Mouse (Mus musculus) limb, embryonic 10.5 days (tissue): ENCODE measurements at regions not wholly inside any gene's neighbourhood (a gene's known extent, or its start where the extent isn't known, plus 50 kb on each side); places are given as distances from the start of the nearest gene placed in this dataset.

Source experiments
- DNase-seq: peaks from one replicate; pipeline ENCODE4 v3.0.0-alpha.2; 2017; ENCODE audit warnings: low spot score
- H3K27ac ChIP-seq: fragments of 300-500 bp; sonication (generic); 2 replicates; pipeline ENCODE4 v1.5.1; 2016; ENCODE audit warnings: mild to moderate bottlenecking
- H3K27me3 ChIP-seq: fragments of 300-500 bp; sonication (generic); 2 replicates; pipeline ENCODE4 v1.6.1; 2016; ENCODE audit warnings: low read depth, mild to moderate bottlenecking; ENCODE audit not compliant: poor library complexity, severe bottlenecking
- H3K36me3 ChIP-seq: fragments of 300-500 bp; sonication (generic); 2 replicates; pipeline ENCODE4 v1.6.1; 2016; ENCODE audit warnings: mild to moderate bottlenecking, moderate library complexity
- H3K4me1 ChIP-seq: fragments of 300-500 bp; sonication (generic); 2 replicates; pipeline ENCODE4 v1.6.1; 2016
- H3K4me3 ChIP-seq: fragments of 300-500 bp; sonication (generic); 2 replicates; pipeline ENCODE4 v1.5.1; 2016; ENCODE audit warnings: mild to moderate bottlenecking, moderate library complexity
- H3K9me3 ChIP-seq: fragments of 300-500 bp; sonication (generic); replicated peaks from 2 replicates; pipeline ENCODE4 v1.6.1; 2016; ENCODE audit warnings: mild to moderate bottlenecking
- WGBS: fragments of 180-500 bp; shearing (Covaris S2); methylation state at CpG from one replicate; pipeline ENCODE4 v1.1.7; 2016; 5-methylcytosine and 5-hydroxymethylcytosine counted together

- Histone ChIP-seq H3K27me3 (no peaks in the 10 kb centered on the region), H3K4me1 (no peaks in the 10 kb centered on the region), H3K36me3 (no peaks in the 10 kb centered on the region), H3K9me3 (no peaks in the 10 kb centered on the region), H3K4me3 (no peak overlapping the region), H3K27ac (no peak overlapping the region)
- DNase-seq = no peak
- 91% methylated on average over 1 of the region's 1 CpGs for WGBS
These were observed 160.1 kb upstream of the Mmadhc start for GRCm38 (mm10) chr2:50456654-50457053.

GRCm38 (mm10) chr2:50448117-50448516 is 151.5 kb upstream of the Mmadhc start:
- no peak for DNase-seq
- Histone ChIP-seq H3K27ac (no peak overlapping the region), H3K36me3 (no peaks in the 10 kb centered on the region), H3K4me1 (0 out of 2 replicates have a peak, but pooled peaks cover 3% of the 10 kb centered on the region), H3K27me3 (no peaks in the 10 kb centered on the region), H3K4me3 (no peak overlapping the region), H3K9me3 (no peaks in the 10 kb centered on the region)

GRCm38 (mm10) chr2:50445963-50446485 is 149.4 kb upstream of the Mmadhc start:
- no peaks in the 10 kb centered on the region for H3K36me3 ChIP-seq
- H3K27me3 ChIP-seq = no peaks in the 10 kb centered on the region
- no peak overlapping the region for H3K27ac ChIP-seq
- 82% methylated on average over 2 of the region's 2 CpGs for WGBS
- 0 out of 2 replicates have a peak, but pooled peaks cover 3% of the 10 kb centered on the region for H3K4me1 ChIP-seq
- DNase-seq = no peak
- H3K4me3 ChIP-seq = no peak overlapping the region
- no peaks in the 10 kb centered on the region for H3K9me3 ChIP-seq

GRCm38 (mm10) chr2:50440333-50440732 is 143.7 kb upstream of the Mmadhc start:
- H3K27me3 ChIP-seq = no peaks in the 10 kb centered on the region
- 0 out of 2 replicates have a peak, but pooled peaks cover 3% of the 10 kb centered on the region for H3K4me1 ChIP-seq
- no peak overlapping the region for H3K27ac ChIP-seq
- no peak overlapping the region for H3K4me3 ChIP-seq
- no peaks in the 10 kb centered on the region for H3K9me3 ChIP-seq
- no peak for DNase-seq
- no peaks in the 10 kb centered on the region for H3K36me3 ChIP-seq

- no peak for DNase-seq
- H3K9me3 ChIP-seq = no peaks in the 10 kb centered on the region
- no peaks in the 10 kb centered on the region for H3K27me3 ChIP-seq
- 93% methylated on average over 4 of the region's 4 CpGs for WGBS
- no peak overlapping the region for H3K4me3 ChIP-seq
- H3K27ac ChIP-seq = no peak overlapping the region
- no peaks in the 10 kb centered on the region for H3K36me3 ChIP-seq
- no peaks in the 10 kb centered on the region for H3K4me1 ChIP-seq
These were observed 136.6 kb upstream of the Mmadhc start for GRCm38 (mm10) chr2:50433166-50433565.

GRCm38 (mm10) chr2:50425151-50425550 is 128.6 kb upstream of the Mmadhc start:
- Histone ChIP-seq H3K4me3 (no peak overlapping the region), H3K4me1 (peaks cover 15% of the 10 kb centered on the region; the same call in 1 of the 2 replicates), H3K9me3 (no peaks in the 10 kb centered on the region), H3K27me3 (no peaks in the 10 kb centered on the region), H3K36me3 (no peaks in the 10 kb centered on the region), H3K27ac (no peak overlapping the region)
- DNase-seq = no peak
- 91% methylated on average over 3 of the region's 3 CpGs for WGBS

GRCm38 (mm10) chr2:50419648-50420047 is 123.0 kb upstream of the Mmadhc start:
- no peak overlapping the region for H3K4me3 ChIP-seq
- WGBS = 41% methylated on average over 3 of the region's 3 CpGs
- no peaks in the 10 kb centered on the region for H3K36me3 ChIP-seq
- H3K4me1 ChIP-seq = peaks cover 8% of the 10 kb centered on the region; the same call in 1 of the 2 replicates
- H3K27me3 ChIP-seq = no peaks in the 10 kb centered on the region
- no peak for DNase-seq
- no peaks in the 10 kb centered on the region for H3K9me3 ChIP-seq
- H3K27ac ChIP-seq = no peak overlapping the region

- WGBS = 91% methylated on average over 5 of the region's 5 CpGs
- no peak overlapping the region for H3K27ac ChIP-seq
- no peaks in the 10 kb centered on the region for H3K36me3 ChIP-seq
- H3K27me3 ChIP-seq = no peaks in the 10 kb centered on the region
- H3K4me1 ChIP-seq = peaks cover 5% of the 10 kb centered on the region; the same call in 1 of the 2 replicates
- H3K4me3 ChIP-seq = no peak overlapping the region
- no peaks in the 10 kb centered on the region for H3K9me3 ChIP-seq
- DNase-seq = no peak
These were observed 121.0 kb upstream of the Mmadhc start for GRCm38 (mm10) chr2:50417643-50418042.

GRCm38 (mm10) chr2:50417135-50417534 is 120.5 kb upstream of the Mmadhc start:
- Histone ChIP-seq H3K27me3 (no peaks in the 10 kb centered on the region), H3K27ac (no peak overlapping the region), H3K36me3 (no peaks in the 10 kb centered on the region), H3K4me3 (no peak overlapping the region), H3K9me3 (no peaks in the 10 kb centered on the region), H3K4me1 (peaks cover 5% of the 10 kb centered on the region; the same call in 1 of the 2 replicates)
- 88% methylated on average over 5 of the region's 5 CpGs for WGBS
- no peak for DNase-seq

GRCm38 (mm10) chr2:50416056-50416455 is 119.5 kb upstream of the Mmadhc start:
- Histone ChIP-seq H3K4me3 (no peak overlapping the region), H3K4me1 (peaks cover 5% of the 10 kb centered on the region; the same call in 1 of the 2 replicates), H3K36me3 (no peaks in the 10 kb centered on the region), H3K27ac (no peak overlapping the region), H3K9me3 (no peaks in the 10 kb centered on the region), H3K27me3 (no peaks in the 10 kb centered on the region)
- 95% methylated on average over 2 of the region's 2 CpGs for WGBS
- no peak for DNase-seq

- WGBS = 76% methylated on average over 4 of the region's 4 CpGs
- Histone ChIP-seq H3K27ac (no peak overlapping the region), H3K9me3 (no peaks in the 10 kb centered on the region)
These were observed 109.3 kb upstream of the Mmadhc start for GRCm38 (mm10) chr2:50405932-50406331.

GRCm38 (mm10) chr2:50403106-50403505 is 106.5 kb upstream of the Mmadhc start:
- H3K9me3 ChIP-seq = no peaks in the 10 kb centered on the region
- H3K27ac ChIP-seq = no peak overlapping the region
- 92% methylated on average over 6 of the region's 6 CpGs for WGBS
- H3K27me3 ChIP-seq = no peaks in the 10 kb centered on the region
- DNase-seq = no peak
- no peak overlapping the region for H3K4me3 ChIP-seq
- no peaks in the 10 kb centered on the region for H3K4me1 ChIP-seq
- H3K36me3 ChIP-seq = no peaks in the 10 kb centered on the region

More at GRCm38 (mm10) chr2:50405932-50406331, 109.3 kb upstream of the Mmadhc start:
- Histone ChIP-seq H3K4me3 (no peak overlapping the region), H3K4me1 (no peaks in the 10 kb centered on the region), H3K27me3 (no peaks in the 10 kb centered on the region), H3K36me3 (no peaks in the 10 kb centered on the region)
- no peak for DNase-seq

GRCm38 (mm10) chr2:50398576-50398975 is 102.0 kb upstream of the Mmadhc start:
- no peaks in the 10 kb centered on the region for H3K36me3 ChIP-seq
- H3K4me3 ChIP-seq = no peak overlapping the region
- no peak for DNase-seq
- no peaks in the 10 kb centered on the region for H3K27me3 ChIP-seq
- no peaks in the 10 kb centered on the region for H3K9me3 ChIP-seq
- 94% methylated on average over 5 of the region's 5 CpGs for WGBS
- H3K4me1 ChIP-seq = peaks cover 4% of the 10 kb centered on the region; the same call in 1 of the 2 replicates
- H3K27ac ChIP-seq = no peak overlapping the region
